Mouse (Mus musculus) kidney, postnatal 0 days (tissue): ENCODE results near the gene Sgcd. TPM values are rescaled to one million over a fixed set of nuclear protein-coding genes. Genes with fewer than 3 reads are reported as not detected.
"Not testable (repeated sequence)": the region's sequence is repeated elsewhere in the genome, so short reads cannot be mapped to it uniquely, and the experiment has no call there.

Experiments used
- ATAC-seq: fragments of 200-750 bp; cut with Nextera tagmentation; replicated peaks from 2 replicates; pipeline ENCODE4 v1.8.0; 2017; ENCODE audit warnings: low read depth, moderate number of reproducible peaks, moderate TSS enrichment, moderate library complexity; ENCODE audit not compliant: low FRiP score
- DNase-seq: peaks from one replicate; pipeline ENCODE4 v3.0.0-alpha.2; 2016; ENCODE audit warnings: low spot score
- H3K27ac ChIP-seq: fragments of 300-500 bp; sonication (generic); 2 replicates; pipeline ENCODE4 v1.5.1; 2014; ENCODE audit warnings: mild to moderate bottlenecking
- H3K27me3 ChIP-seq: fragments of 300-500 bp; sonication (generic); 2 replicates; pipeline ENCODE4 v1.6.1; 2014; ENCODE audit warnings: low read length, mixed read lengths; ENCODE audit not compliant: insufficient read depth
- H3K36me3 ChIP-seq: fragments of 300-500 bp; sonication (generic); 2 replicates; pipeline ENCODE4 v1.6.1; 2014; ENCODE audit warnings: low read length, mixed read lengths; ENCODE audit not compliant: insufficient read depth
- H3K4me1 ChIP-seq: fragments of 300-500 bp; sonication (generic); replicated peaks from 2 replicates; pipeline ENCODE4 v1.6.1; 2014; ENCODE audit warnings: antibody characterized with exemption, low read length, mixed read lengths; ENCODE audit not compliant: insufficient read depth
- H3K4me2 ChIP-seq: fragments of 300-500 bp; sonication (generic); 2 replicates; pipeline ENCODE4 v1.6.1; 2014; ENCODE audit warnings: mild to moderate bottlenecking, low read length, moderate library complexity, mixed read lengths
- H3K4me3 ChIP-seq: fragments of 300-500 bp; sonication (generic); replicated peaks from 2 replicates; pipeline ENCODE4 v1.5.1; 2014; ENCODE audit warnings: low read depth, low read length
- H3K9ac ChIP-seq: fragments of 300-500 bp; sonication (generic); 2 replicates; pipeline ENCODE4 v1.6.1; 2014; ENCODE audit warnings: low read depth, low read length
- H3K9me3 ChIP-seq: fragments of 300-500 bp; sonication (generic); replicated peaks from 2 replicates; pipeline ENCODE4 v1.6.1; 2016; ENCODE audit warnings: low read length, inconsistent platforms, mixed read lengths
- CTCF ChIP-seq: IDR thresholded peaks from 2 replicates; pipeline ENCODE4 v1.5.1; 2016; ENCODE audit warnings: antibody characterized with exemption, low read depth, mild to moderate bottlenecking, moderate library complexity
- WGBS: fragments of 180-500 bp; shearing (Covaris S2); extraction: QIAGEN DNeasy Blood & Tissue Kit; methylation state at CpG from one replicate; pipeline ENCODE4 v1.1.7; 2014; 5-methylcytosine and 5-hydroxymethylcytosine counted together
- polyA plus RNA-seq: library from polyadenylated mRNA; unstranded; fragments of >200 nt; fragmentation: Nextera tagmentation; extraction: Ambion mirVana; gene quantifications from 2 replicates; pipeline ENCODE4 v1.2.1, GENCODE M21; 2015

Sgcd gene
- polyA plus RNA-seq, 1 experiment from 2014 or later, result 1.3 TPM

GRCm38 (mm10) chr11:47804101-47804715 is 184.6 kb downstream of the Sgcd start:
- Histone ChIP-seq H3K27ac (no peak overlapping the region), H3K9me3 (no peaks in the 10 kb centered on the region), H3K4me1 (no peaks in the 10 kb centered on the region), H3K36me3 (no peaks in the 10 kb centered on the region), H3K27me3 (no peaks in the 10 kb centered on the region), H3K4me3 (no peak overlapping the region), H3K9ac (no peak overlapping the region), H3K4me2 (no peak overlapping the region)
- DNase-seq (no peak), ATAC-seq (no peak)
- TF ChIP-seq CTCF, result no peak
- WGBS, result 92% methylated on average over 6 of the region's 6 CpGs

- no peaks in the 10 kb centered on the region for H3K27me3 ChIP-seq
- no peak overlapping the region for H3K27ac ChIP-seq
- H3K9me3 ChIP-seq, result no peaks in the 10 kb centered on the region
- TF ChIP-seq CTCF, result no peak
- H3K4me1 ChIP-seq, result no peaks in the 10 kb centered on the region
- DNase-seq (no peak), ATAC-seq (no peak)
- no peak overlapping the region for H3K9ac ChIP-seq
- H3K36me3 ChIP-seq, result no peaks in the 10 kb centered on the region
- no peak overlapping the region for H3K4me2 ChIP-seq
- H3K4me3 ChIP-seq, result no peak overlapping the region
- WGBS, result 80% methylated on average over 4 of the region's 4 CpGs
Observed at GRCm38 (mm10) chr11:47777916-47778226, 210.9 kb downstream of the Sgcd start.

- no peak overlapping the region for H3K4me2 ChIP-seq
- no peaks in the 10 kb centered on the region for H3K9me3 ChIP-seq
- WGBS, result 85% methylated on average over 4 of the region's 4 CpGs
- H3K36me3 ChIP-seq, result no peaks in the 10 kb centered on the region
- H3K27me3 ChIP-seq, result no peaks in the 10 kb centered on the region
- DNase-seq (no peak), ATAC-seq (no peak)
- no peak for TF ChIP-seq CTCF
- H3K4me3 ChIP-seq, result no peak overlapping the region
- no peak overlapping the region for H3K9ac ChIP-seq
- no peak overlapping the region for H3K27ac ChIP-seq
- no peaks in the 10 kb centered on the region for H3K4me1 ChIP-seq
Observed at GRCm38 (mm10) chr11:47777226-47777915, 211.4 kb downstream of the Sgcd start.

- no peak overlapping the region for H3K9ac ChIP-seq
- ATAC-seq, result no peak
- no peaks in the 10 kb centered on the region for H3K27me3 ChIP-seq
- WGBS, result 60% methylated on average over 1 of the region's 1 CpGs
- H3K9me3 ChIP-seq, result no peaks in the 10 kb centered on the region
- no peak for DNase-seq
- H3K4me1 ChIP-seq, result no peaks in the 10 kb centered on the region
- no peak overlapping the region for H3K4me2 ChIP-seq
- H3K27ac ChIP-seq, result no peak overlapping the region
- no peak overlapping the region for H3K4me3 ChIP-seq
- no peak for TF ChIP-seq CTCF
- no peaks in the 10 kb centered on the region for H3K36me3 ChIP-seq
Observed at GRCm38 (mm10) chr11:47776019-47776418, 212.8 kb downstream of the Sgcd start.

- H3K9me3 ChIP-seq, result no peaks in the 10 kb centered on the region
- no peaks in the 10 kb centered on the region for H3K27me3 ChIP-seq
- no peak for TF ChIP-seq CTCF
- ATAC-seq (no peak), DNase-seq (no peak)
- WGBS, result 82% methylated on average over 2 of the region's 2 CpGs
- H3K27ac ChIP-seq, result no peak overlapping the region
- H3K4me3 ChIP-seq, result no peak overlapping the region
- no peak overlapping the region for H3K4me2 ChIP-seq
- H3K9ac ChIP-seq, result no peak overlapping the region
- no peaks in the 10 kb centered on the region for H3K36me3 ChIP-seq
- H3K4me1 ChIP-seq, result no peaks in the 10 kb centered on the region
Observed at GRCm38 (mm10) chr11:47765859-47766258, 222.9 kb downstream of the Sgcd start.

GRCm38 (mm10) chr11:47763569-47763968 is 225.2 kb downstream of the Sgcd start:
- H3K9me3 ChIP-seq, H3K36me3 ChIP-seq, H3K9ac ChIP-seq, H3K4me1 ChIP-seq, DNase-seq, H3K4me2 ChIP-seq, H3K27me3 ChIP-seq, H3K4me3 ChIP-seq, H3K27ac ChIP-seq, ATAC-seq: not testable (repeated sequence)
- 67% methylated on average over 3 of the region's 3 CpGs for WGBS

GRCm38 (mm10) chr11:47759015-47759414 is 229.8 kb downstream of the Sgcd start:
- no peak for TF ChIP-seq CTCF
- H3K4me3 ChIP-seq, result no peak overlapping the region
- 89% methylated on average over 4 of the region's 4 CpGs for WGBS
- DNase-seq, result no peak
- no peaks in the 10 kb centered on the region for H3K9me3 ChIP-seq
- H3K4me1 ChIP-seq, result no peaks in the 10 kb centered on the region
- H3K36me3 ChIP-seq, result no peaks in the 10 kb centered on the region
- no peaks in the 10 kb centered on the region for H3K27me3 ChIP-seq
- no peak overlapping the region for H3K4me2 ChIP-seq
- H3K27ac ChIP-seq, result no peak overlapping the region
- no peak overlapping the region for H3K9ac ChIP-seq
- no peak for ATAC-seq
